Mouse (Mus musculus) right cerebral cortex, postnatal 25 days (tissue): ENCODE results near the gene Gm960.

ENCODE experiments used
- DNase-seq: peaks from one replicate; pipeline ENCODE4 v3.0.0; 2022

Gm960 gene

DNA sequence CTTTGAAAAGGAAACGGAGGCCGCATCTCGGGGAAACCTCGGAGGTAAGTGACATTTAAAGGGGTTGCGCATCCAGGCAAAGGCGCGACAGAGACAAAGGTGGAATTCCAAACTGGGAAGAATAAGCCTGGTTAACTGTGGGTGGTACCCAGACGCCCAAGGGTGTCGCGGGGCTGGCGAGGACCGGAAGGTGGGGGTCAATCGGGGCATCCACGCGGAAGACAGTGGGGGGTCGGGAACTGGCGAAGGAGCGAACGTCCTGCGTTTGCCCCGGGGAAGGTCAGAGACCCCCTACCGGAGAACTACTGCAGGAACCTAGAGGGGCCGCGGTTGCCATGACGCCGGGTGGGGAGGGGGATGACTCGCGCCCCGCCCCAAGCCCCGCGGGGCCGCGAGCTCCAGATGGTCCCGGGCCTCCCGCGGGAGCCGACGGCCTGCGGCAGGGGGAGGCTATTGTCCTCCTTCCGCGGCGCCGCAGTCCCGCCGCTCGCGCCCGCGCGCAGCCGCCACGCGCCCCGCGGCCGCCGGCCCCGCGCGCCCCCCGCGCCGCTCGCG, 13.2 kb upstream of the Gm960 start:
- no peak for DNase-seq

DNA sequence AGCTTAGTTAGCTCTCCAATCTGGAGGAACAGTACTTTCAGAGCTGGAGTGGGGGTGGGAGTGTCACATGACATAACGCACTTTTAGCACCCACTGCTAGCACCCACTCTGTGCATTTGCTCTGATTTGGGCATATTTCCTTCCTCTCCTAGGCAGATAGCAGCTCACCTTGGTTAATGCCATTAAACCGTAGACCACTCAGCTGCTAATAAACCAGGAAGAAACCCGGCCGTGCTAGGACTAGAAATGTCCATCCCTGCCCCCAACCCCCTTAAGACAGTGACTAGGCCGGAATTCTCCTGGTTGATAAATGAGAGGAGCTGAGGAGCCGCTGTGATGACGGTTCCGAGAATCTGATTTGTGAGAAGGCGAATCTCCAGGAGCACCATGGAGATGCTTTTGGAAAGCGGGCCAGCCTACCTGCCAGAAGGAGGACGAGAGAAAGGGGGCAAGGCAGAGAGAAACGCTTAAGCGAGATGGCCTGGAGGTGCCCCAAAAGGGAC, 12.7 kb upstream of the Gm960 start, which contains the start of gene Sptbn2:
Gene Sptbn2, plus strand, starts transcription at position 70 of the 503 bp plus-strand sequence.
- DNase-seq: peak; percentile 81

DNA sequence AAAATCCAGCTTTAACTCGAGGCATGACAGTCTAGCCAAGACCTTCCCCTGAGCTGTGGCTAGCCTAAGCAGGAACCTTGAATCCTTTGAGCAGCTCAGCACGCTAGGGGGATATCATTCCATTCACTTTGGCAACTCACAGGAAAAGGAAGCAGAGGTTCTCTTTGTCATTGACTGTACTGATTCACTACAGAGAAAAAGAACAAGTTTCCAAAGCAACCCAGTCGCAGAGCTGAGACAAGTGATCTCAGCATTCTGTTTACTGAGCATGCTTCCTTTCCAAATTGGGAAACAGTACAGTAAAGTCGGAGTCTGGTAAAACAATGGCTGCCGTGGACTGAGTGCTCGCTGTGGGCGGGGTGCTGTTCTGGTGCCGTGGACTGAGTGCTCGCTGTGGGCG, 10.3 kb upstream of the Gm960 start:
- DNase-seq: no peak

DNA sequence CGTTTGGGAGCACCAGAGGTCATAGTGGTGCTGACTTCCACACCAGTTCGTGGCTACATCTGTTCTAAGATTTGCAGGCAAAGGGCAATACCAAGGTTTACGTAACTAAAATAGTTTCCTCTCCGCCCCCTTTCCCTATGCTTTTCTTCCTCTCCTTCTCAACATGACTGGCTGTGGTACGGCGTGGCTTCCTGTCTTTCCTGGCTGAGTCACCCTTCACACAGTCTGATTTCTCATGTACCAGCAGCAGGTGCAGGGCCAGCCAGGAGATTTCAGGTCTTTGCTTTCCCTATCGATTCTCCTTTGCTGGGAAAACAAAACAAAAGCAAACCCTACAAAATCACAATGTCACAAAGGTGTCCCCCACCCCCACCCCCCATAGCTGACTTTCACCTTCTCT, 2.8 kb upstream of the Gm960 start:
- DNase-seq: no peak

DNA sequence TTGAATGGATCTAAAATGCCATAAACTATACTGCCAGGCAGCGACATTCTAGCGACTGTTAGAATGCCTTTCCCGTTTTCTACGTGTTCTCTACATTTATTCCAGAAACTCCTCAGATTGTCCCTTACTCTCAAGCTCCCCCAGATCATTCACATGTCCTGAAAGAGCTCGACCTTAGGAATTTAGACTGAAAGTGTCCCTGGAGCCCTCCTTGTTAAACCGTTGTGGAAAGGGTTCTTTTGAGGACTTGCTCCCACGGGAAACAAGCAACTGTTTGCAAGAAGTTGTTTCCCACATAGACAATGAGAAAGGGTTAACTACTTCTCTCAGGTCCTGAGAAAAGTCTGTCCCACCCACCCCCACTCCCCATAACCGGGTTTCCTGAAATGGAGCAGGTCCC, 2.2 kb upstream of the Gm960 start:
- no peak for DNase-seq

DNA sequence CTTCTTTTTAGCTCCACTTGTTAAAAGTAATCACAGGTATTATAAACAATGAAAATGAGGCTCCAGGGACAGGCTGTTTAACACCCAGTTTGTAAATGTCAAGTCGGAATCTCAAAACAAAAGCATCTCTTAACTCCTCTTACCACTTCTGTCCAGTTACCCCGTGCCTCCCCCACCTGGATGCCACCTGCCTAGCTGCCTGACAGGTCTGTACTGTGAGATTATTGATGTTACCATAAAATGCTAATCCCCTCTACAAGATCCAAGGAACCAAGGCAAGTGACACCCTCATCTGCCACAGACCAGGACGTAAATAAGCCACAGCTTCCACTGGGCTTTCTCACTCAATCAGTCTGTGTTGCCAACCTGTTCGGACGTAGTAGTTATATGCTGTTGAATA, 1.4 kb upstream of the Gm960 start:
- DNase-seq: no peak

DNA sequence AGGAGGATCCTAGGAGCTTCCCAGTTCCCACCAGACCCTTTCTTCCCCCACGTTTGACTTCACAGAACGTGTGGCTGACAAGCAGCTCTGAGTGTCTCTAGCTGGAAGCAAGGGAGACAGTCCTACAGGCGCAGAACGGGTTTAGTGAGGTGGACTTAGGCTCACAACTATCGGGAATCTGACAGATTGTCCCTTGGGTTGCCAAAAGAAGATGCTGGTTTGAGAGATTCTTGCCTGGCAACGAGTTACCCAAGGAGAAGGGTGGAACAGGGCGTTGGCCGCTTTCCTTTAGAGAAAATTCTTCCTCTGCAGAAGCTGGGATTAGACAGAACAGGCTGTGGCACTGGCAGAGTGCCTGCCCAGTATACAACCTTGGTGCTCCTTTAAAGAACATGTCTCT, 388 bp upstream of the Gm960 start:
- peak; percentile 60 for DNase-seq

DNA sequence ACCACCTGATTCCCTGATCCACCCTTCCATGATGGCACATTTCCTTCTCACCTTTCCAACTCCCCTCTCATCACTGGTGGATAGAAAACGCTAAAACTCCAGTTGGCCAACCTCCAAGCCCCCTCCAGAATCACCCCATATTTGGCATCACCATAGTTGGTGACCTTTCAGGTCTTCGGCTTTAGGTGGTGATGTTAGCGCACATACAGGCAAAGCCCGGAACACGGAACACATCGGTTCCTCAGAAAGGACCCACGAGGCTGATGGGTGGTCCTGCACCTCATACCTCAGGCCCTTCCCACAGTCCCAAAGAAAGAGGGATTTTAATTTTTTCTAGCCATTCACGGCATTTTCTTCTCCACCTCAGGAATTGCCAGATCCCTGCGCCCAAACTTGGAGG, 747 bp downstream of the Gm960 start:
- DNase-seq: no peak

DNA sequence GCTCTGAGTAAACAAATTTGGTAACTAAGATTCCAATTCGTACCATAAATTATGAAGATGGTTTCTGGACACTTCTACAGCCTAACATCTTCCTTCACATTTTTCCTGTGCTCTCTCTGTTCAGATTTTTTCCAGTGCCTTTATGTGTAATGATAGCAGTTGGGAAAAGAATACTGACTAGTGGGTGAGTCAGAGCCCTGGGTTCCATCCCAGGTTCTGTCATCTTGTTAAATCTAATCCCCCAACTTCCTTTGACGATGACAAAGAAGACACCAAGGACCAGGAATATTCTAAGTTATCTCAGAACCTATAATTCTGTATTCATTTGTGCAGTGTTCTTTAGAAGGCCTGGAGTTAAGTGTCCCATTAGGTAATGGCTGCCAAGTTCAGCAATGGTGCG, 1.3 kb downstream of the Gm960 start:
- DNase-seq: no peak

DNA sequence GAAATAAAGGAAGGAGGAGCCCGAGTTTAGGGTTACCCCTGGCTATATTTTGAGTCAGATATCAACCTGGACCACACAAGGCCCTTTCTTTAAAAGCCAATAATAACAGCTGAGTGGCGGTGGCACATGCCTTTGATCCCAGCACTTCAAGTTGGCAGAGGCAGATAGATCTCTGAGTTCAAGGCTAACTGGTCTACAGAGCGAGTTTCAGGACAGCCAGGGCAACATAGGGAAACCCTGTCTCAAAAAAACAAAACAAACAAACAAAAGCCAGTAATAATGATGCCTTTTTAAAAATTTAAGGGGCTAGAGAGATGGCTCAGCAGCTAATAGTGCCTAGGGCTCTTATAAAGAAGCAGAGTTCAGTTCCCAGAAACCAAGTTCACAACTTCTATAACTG, 4.1 kb downstream of the Gm960 start:
- DNase-seq: no peak

DNA sequence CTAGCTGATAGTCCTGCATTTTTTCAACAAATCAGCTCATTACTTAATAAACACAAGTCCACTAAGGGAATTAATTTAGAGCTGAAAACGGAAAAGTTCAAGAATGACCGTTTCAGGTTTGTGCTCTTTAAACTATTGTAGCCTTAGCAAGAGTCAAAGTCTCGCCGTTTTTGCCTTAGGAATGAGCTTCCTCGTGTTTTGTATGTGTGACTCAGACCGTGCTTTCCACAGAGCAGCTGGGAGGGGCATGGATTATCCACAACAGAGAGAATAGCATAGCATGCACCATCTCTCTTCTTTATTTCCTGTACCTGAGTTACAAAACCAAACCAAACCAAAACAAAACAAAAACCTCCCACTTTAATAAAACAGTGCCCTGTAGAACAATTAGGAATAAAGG, 26.1 kb downstream of the Gm960 start:
- DNase-seq: no peak

DNA sequence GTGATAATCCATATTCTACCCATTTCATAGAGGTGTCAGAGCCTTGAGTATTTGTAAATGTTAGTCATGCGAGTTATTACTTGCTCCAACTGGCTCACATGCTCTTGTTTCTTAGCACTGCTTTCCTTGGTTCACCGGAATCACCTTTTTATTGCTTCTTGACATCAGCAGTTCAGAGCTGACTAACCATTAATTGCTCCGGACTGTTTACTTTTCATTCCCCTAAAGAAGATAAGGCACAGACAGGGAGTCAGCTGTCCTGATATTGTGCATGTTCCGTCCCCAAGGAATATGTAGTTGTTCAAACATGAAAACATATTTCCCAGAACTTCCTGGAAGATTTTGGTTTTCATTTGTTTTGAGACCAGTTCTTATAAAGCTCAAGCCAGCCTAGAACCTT, 27.7 kb downstream of the Gm960 start:
- DNase-seq: no peak

DNA sequence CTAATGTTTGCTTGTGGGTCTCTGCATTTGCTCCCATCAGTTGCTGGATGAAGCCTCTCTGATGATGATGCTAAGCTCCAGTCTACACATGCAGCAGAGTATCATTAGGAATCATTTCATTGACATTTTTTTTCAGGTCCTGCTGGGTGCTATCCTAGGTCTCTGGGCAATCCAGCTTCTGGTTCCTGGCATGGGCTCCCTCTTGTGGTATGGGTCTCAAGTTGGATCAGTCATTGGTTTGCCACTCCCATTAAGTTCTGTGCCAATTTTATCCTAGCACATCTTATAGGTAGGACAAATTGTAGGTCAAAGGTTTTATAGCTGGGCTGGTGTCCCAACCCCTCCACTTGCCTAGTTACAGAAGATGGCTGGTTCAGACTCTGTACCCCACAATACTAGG, 31.7 kb downstream of the Gm960 start:
- DNase-seq: no peak

DNA sequence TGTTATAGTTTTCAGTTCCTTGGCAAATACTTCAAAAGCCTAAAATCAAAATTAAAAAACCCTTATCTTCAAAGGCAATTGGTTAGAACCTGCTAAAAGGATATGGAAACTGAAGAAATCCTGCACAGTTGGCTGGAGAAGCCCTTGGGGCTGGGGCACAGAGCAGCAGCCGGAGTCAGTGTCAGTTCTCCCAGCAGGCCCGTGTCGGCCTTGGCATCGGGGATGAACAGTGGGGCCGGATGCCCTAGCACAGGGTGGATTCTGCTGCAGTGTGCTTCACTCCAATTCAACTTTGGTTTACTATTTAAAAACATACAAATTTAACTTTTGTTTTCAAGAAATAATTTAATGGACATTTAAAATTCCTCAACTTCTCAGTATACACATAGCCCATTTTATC, 40.3 kb downstream of the Gm960 start:
- DNase-seq: no peak

DNA sequence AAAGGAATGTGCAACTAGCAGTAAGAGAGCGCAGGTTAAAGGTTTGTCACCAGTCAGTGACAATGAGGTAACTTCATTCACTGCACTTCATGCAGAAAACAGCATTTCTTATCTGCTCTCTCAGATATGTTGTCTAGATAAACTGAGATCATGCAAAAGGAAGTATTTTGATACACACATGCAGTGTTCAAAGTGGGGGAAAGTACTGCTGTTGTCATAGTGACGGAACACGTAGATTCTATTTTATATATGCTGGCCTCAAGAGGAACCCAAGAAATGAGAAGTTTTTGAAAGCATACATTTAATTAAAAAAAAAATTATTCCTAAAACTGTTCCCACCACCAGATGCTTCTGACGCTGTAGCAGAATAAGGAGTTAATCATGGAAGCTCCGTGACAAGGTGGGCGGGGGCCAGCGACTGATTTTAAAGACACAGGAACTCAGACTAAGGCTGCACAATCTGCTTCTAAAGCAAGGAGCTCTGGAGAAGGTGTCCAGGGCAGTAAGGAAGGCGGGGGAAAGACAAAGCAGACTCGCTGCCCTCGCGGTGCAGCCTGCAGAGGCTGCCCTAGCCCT, 51.5 kb downstream of the Gm960 start:
- peak; percentile 70 for DNase-seq

DNA sequence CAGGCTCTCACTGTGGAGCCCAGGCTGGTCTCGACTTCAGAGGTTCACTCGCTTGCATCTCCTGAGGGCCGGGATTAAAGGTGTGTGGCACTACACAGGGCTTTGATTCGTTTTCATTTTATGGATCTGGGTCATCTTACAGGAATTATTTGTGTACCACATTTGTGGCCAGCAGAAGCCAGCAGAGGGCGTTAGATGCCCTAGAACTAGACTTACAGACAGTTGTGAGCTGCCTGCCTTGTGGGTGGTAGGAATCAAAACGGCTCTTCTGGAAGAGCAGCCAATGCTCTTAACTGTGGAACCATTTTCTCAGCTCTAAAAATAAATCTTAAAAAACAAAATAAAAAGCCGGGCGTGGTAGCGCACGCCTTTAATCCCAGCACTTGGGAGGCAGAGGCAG, 54.2 kb downstream of the Gm960 start:
- DNase-seq: peak; percentile 72

DNA sequence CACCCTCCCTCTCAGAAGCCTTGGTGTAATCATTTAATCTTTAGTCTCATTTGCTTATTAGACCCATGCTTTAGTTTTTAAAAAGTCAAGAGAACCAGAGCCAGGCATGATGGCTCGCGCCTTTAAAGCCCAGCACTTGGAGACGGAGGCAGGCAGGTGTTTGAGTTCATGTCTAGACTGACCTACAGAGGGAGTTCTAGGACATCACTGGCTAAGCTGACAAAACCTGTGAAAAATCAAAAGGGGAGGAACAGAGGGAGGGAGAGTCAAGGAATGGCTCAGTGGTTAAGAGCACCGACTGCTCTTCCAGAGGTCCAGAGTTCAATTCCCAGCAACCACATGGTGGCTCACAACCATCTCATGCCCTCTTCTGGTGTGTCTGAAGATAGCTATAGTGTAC, 62.5 kb downstream of the Gm960 start:
- no peak for DNase-seq

DNA sequence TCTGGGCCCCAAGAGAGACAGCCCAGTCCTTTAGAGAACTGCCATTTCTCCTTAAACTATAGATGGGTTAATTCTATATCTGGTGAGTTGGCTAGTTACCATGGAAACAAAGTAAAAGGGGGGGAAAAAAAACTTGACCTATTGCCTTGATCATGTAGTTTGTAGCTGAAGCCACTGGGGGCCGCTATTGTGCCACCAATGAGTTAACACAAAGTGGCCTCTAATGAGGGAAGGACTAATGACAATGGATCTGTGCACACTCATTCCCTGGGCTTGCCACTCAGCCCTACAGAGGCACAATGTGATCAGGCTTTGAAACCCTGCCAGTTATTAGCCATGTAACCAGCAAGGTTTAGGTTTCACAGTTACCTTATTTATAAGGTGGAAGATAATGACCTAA, 69.6 kb downstream of the Gm960 start:
- peak; percentile 62 for DNase-seq

DNA sequence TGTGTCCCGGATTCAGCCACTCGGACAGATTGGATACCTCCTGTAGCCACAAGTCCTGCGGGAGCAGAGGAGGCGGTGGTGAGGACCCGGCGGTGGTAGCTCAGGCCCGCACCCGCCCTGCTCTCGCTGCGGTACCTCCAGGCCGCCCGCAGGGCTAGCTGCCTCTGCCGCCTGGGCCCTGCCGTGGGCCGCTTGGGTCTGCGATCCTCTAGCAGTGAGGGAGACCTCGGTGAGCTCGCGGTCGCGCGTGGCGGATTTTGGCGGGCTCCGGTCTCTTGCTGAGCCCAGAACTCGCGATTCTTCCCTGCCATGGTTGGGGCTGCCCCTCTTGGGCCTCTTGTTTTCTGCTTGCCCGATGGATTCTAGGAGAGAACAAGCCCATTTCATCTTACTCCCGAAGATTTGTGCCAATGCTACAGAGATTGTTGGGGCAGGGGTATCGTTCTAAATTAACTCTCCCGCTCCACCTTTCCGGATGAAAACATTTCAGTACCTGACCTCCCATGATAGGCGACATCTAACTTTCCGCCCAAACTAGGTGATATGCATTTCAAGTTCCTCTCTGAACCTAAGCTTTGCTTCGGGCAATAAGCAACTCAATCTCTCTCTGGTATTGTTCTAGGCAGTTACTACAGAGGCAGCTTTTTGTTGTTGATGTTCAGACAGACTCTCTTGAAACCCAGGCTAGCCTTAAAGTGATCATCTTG, 72.5 kb downstream of the Gm960 start:
- DNase-seq: no peak

DNA sequence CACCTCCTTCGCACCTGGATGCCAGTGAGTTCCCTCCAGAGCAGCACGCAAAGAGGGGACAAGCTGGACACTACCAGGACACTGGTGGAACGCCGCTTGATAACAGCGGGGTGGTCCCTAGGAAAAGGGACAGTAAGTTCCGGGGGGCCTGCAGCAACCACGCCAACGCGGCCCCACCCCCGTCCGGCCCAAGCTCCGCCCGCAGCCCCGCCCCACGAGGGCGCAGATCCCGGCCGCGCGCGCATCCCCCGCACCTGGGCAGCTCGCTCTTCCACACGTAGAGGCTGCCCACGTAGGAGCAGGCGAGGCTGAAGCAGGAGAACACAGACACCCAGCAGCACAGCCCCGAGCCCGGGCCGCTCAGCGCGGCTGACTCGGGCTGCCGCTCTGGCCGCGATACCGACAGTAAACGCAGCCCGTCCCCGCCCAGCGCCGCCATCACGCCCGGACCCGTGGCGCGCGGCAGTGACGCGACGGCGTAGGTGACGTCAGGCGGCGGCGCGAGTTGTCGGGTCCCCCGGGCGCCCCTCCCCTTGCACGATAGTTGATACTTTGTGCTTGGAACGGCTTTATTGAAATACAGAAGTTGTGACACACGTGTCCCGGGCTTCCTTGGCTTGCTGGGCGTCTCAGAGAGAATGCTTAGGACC, 73.2 kb downstream of the Gm960 start, which contains the start of gene Rce1:
Gene Rce1, minus strand, starts transcription at position 463 of the 650 bp plus-strand sequence.
- DNase-seq: peak; percentile 93

DNA sequence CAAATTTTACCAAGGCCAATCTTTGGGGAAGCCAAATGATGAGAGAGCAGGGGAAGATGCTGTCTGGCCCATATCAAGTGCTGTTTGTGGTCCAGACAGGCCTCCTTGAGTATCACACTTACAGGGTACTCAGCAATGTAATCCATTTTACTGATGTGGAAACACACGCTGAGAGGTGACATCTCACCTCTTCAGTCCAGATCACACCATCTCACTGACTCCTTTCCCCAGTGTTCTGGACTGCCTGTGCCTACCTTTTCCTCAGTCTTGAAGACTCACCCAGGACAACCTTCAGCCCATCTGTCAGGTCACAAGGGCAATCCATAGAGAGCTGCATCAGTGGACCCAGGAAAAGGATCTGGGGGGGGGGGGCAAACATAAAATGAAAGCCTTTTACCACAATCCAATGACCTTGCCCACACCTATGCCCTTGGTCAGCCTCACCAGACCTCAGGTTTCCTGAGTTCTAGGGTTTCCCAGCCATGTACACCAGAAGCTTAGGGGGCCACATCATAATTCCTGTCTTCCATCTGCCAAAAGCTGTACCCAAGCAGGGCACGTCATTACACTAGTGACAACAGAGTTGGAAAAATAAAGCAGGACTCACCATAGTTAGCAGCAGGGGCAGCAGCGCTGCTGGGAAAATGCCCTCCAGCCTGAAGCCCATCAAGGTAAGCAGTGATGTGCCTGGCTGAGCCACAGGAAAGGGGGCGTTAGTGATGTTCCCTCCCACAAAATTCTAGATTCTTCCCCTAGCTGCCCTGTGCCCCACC, 73.9 kb downstream of the Gm960 start:
- no peak for DNase-seq

DNA sequence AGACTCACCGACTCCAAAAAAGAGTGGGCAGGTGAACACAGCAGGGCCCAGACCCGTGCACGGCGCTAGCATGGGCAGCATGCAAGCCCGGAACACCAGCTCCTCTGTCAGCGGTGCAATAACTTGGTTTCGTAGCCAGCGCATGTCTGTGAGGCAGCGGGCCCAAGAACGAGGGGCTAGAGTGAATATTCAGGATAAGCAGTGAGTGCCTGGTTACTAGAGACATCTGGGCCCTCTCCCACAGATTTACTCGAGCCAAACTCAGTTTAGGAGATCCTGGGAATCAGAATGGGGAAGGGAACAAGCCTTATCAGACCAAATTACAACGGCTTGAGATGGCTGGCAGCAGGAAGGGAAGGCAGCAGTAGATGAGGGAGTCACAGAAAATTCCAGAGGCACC, 74.5 kb downstream of the Gm960 start:
- DNase-seq: no peak

DNA sequence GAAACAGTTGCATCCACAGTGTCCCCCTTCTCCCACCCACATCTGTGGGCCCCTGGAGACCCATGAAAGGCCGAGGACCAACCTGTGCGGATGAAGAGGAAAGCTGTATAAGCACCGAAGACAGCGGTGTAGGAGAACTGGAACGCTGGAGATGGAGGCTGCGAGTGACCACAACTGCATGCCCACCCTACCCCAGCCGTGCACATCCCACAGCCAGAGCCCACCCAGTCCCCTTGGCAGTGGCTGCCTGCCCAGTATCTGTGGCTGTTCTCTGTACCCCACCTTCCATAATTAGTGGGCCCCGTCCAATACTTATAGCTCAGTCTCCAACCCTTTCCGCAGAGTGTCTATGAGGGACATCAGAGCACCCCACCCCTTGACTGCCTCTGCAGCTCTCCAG, 75.0 kb downstream of the Gm960 start:
- DNase-seq: no peak
